Mouse (Mus musculus): Measurements from ENCODE around the gene Podxl.

DNA sequence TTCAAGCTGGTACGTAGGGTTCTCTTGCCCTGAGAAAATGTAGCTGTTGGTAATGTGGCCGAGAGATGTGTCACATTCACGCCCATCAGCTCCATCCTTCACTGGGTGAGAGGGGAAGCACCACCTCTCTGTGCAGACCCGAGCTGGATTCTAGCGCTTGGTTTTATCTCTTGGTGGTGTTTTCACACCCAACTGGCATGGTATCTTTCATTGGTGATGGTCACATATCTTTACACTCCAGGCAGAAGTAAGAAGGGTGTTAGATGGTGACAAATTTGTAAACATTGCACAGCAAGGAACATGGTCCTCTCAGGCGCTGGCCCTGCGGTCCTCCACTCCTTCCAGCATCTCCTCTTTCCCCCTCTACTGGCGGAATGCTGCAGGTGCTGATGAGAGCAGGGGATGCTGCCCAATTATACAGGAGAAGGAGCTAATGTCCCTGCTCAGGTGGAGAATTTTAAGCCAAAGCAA is 44.7 kb downstream of the Podxl start:
- TF ChIP-seq CTCF (IDR thresholded peaks at IDR 0.05; ENCODE audit: low read depth, low read length) (no peak), POLR2A (IDR thresholded peaks at IDR 0.05; ENCODE audit: borderline replicate concordance, low read depth, low read length) (no peak)
